Mouse (Mus musculus) intestine, embryonic 16.5 days (tissue): ENCODE measurements at regions not wholly inside any gene's neighbourhood (a gene's known extent, or its start where the extent isn't known, plus 50 kb on each side); places are given as distances from the start of the nearest gene placed in this dataset.

Experiments
- ATAC-seq: fragments of 200-750 bp; cut with Nextera tagmentation; 2 replicates; pipeline ENCODE4 v1.8.0; 2017; ENCODE audit warnings: moderate TSS enrichment, moderate library complexity
- H3K27ac ChIP-seq: fragments of 300-500 bp; sonication (generic); 2 replicates; pipeline ENCODE4 v1.5.1; 2014; ENCODE audit warnings: mild to moderate bottlenecking, low read length
- H3K27me3 ChIP-seq: fragments of 300-500 bp; sonication (generic); replicated peaks from 2 replicates; pipeline ENCODE4 v1.6.1; 2014; ENCODE audit warnings: low read length, control low read depth, mixed read lengths; ENCODE audit not compliant: control insufficient read depth, insufficient read depth
- H3K36me3 ChIP-seq: fragments of 300-500 bp; sonication (generic); 2 replicates; pipeline ENCODE4 v1.6.1; 2014; ENCODE audit warnings: low read length, control low read depth; ENCODE audit not compliant: control insufficient read depth, insufficient read depth
- H3K4me1 ChIP-seq: fragments of 300-500 bp; sonication (generic); 2 replicates; pipeline ENCODE4 v1.6.1; 2014; ENCODE audit warnings: low read length, control low read depth, mixed read lengths; ENCODE audit not compliant: control insufficient read depth, insufficient read depth
- H3K4me2 ChIP-seq: fragments of 300-500 bp; sonication (generic); 2 replicates; pipeline ENCODE4 v1.6.1; 2014; ENCODE audit warnings: low read depth, low read length, control low read depth
- H3K4me3 ChIP-seq: fragments of 300-500 bp; sonication (generic); 2 replicates; pipeline ENCODE4 v1.5.1; 2014; ENCODE audit warnings: mild to moderate bottlenecking, low read length
- H3K9ac ChIP-seq: fragments of 300-500 bp; sonication (generic); 2 replicates; pipeline ENCODE4 v1.6.1; 2014; ENCODE audit warnings: low read depth, low read length
- H3K9me3 ChIP-seq: fragments of 300-500 bp; sonication (generic); 2 replicates; pipeline ENCODE4 v1.6.1; 2016; ENCODE audit warnings: low read length, control low read depth; ENCODE audit not compliant: control insufficient read depth
- WGBS: fragments of 180-500 bp; shearing (Covaris S2); extraction: QIAGEN DNeasy Blood & Tissue Kit; methylation state at CpG from one replicate; pipeline ENCODE4 v1.1.7; 2014; 5-methylcytosine and 5-hydroxymethylcytosine counted together

- Histone ChIP-seq H3K36me3 (no peaks in the 10 kb centered on the region), H3K4me1 (no peaks in the 10 kb centered on the region), H3K9me3 (no peaks in the 10 kb centered on the region), H3K9ac (no peak overlapping the region), H3K4me3 (no peak overlapping the region), H3K27ac (no peak overlapping the region), H3K27me3 (no peaks in the 10 kb centered on the region), H3K4me2 (no peak overlapping the region)
- WGBS: 57% methylated on average over 4 of the region's 4 CpGs
- peak; percentile 42; the same call in 1 of the 2 replicates for ATAC-seq
Measured at GRCm38 (mm10) chr2:137560366-137560765, 443.9 kb upstream of the Jag1 start.

GRCm38 (mm10) chr2:137553871-137554270 lies 437.4 kb upstream of the Jag1 start:
- H3K27me3 ChIP-seq: no peaks in the 10 kb centered on the region
- H3K9ac ChIP-seq: no peak overlapping the region
- no peaks in the 10 kb centered on the region for H3K36me3 ChIP-seq
- H3K4me3 ChIP-seq: no peak overlapping the region
- H3K4me2 ChIP-seq: no peak overlapping the region
- H3K9me3 ChIP-seq: no peaks in the 10 kb centered on the region
- ATAC-seq: no peak
- no peak overlapping the region for H3K27ac ChIP-seq
- 89% methylated on average over 2 of the region's 2 CpGs for WGBS
- no peaks in the 10 kb centered on the region for H3K4me1 ChIP-seq

GRCm38 (mm10) chr2:137536581-137536980 lies 420.1 kb upstream of the Jag1 start:
- 60% methylated on average over 2 of the region's 2 CpGs for WGBS
- H3K9ac ChIP-seq: no peak overlapping the region
- no peak overlapping the region for H3K4me3 ChIP-seq
- no peaks in the 10 kb centered on the region for H3K36me3 ChIP-seq
- H3K4me2 ChIP-seq: no peak overlapping the region
- ATAC-seq: no peak
- no peaks in the 10 kb centered on the region for H3K4me1 ChIP-seq
- no peaks in the 10 kb centered on the region for H3K27me3 ChIP-seq
- no peaks in the 10 kb centered on the region for H3K9me3 ChIP-seq
- H3K27ac ChIP-seq: no peak overlapping the region

- Histone ChIP-seq H3K27me3 (no peaks in the 10 kb centered on the region), H3K27ac (no peak overlapping the region), H3K9ac (no peak overlapping the region), H3K4me2 (no peak overlapping the region), H3K4me1 (no peaks in the 10 kb centered on the region), H3K36me3 (no peaks in the 10 kb centered on the region), H3K4me3 (no peak overlapping the region), H3K9me3 (no peaks in the 10 kb centered on the region)
- 84% methylated on average over 2 of the region's 2 CpGs for WGBS
- no peak for ATAC-seq
Measured at GRCm38 (mm10) chr2:137516271-137516670, 399.8 kb upstream of the Jag1 start.

- Histone ChIP-seq H3K9ac (no peak overlapping the region), H3K4me2 (no peak overlapping the region), H3K36me3 (no peaks in the 10 kb centered on the region), H3K4me3 (no peak overlapping the region), H3K27me3 (no peaks in the 10 kb centered on the region), H3K27ac (no peak overlapping the region), H3K9me3 (no peaks in the 10 kb centered on the region), H3K4me1 (no peaks in the 10 kb centered on the region)
- no peak for ATAC-seq
- 64% methylated on average over 3 of the region's 3 CpGs for WGBS
Measured at GRCm38 (mm10) chr2:137515043-137515442, 398.6 kb upstream of the Jag1 start.

GRCm38 (mm10) chr2:137513895-137514506 lies 397.6 kb upstream of the Jag1 start:
- ATAC-seq: no peak

GRCm38 (mm10) chr2:137510671-137511235 lies 394.3 kb upstream of the Jag1 start:
- no peaks in the 10 kb centered on the region for H3K36me3 ChIP-seq

More at GRCm38 (mm10) chr2:137513895-137514506, 397.6 kb upstream of the Jag1 start:
- H3K27me3 ChIP-seq: no peaks in the 10 kb centered on the region
- H3K4me1 ChIP-seq: no peaks in the 10 kb centered on the region
- H3K4me2 ChIP-seq: no peak overlapping the region
- H3K4me3 ChIP-seq: no peak overlapping the region
- H3K9ac ChIP-seq: no peak overlapping the region
- H3K36me3 ChIP-seq: no peaks in the 10 kb centered on the region
- no peaks in the 10 kb centered on the region for H3K9me3 ChIP-seq
- H3K27ac ChIP-seq: no peak overlapping the region
- 38% methylated on average over 2 of the region's 2 CpGs for WGBS

GRCm38 (mm10) chr2:137501236-137501635 lies 384.8 kb upstream of the Jag1 start:
- Histone ChIP-seq H3K4me1 (no peaks in the 10 kb centered on the region), H3K4me3 (no peak overlapping the region), H3K9ac (no peak overlapping the region), H3K9me3 (no peaks in the 10 kb centered on the region), H3K36me3 (no peaks in the 10 kb centered on the region), H3K4me2 (no peak overlapping the region), H3K27ac (no peak overlapping the region), H3K27me3 (no peaks in the 10 kb centered on the region)
- no peak for ATAC-seq
- WGBS: 56% methylated on average over 1 of the region's 1 CpGs

More at GRCm38 (mm10) chr2:137510671-137511235, 394.3 kb upstream of the Jag1 start:
- Histone ChIP-seq H3K27me3 (no peaks in the 10 kb centered on the region), H3K9ac (no peak overlapping the region), H3K4me2 (no peak overlapping the region), H3K4me1 (no peaks in the 10 kb centered on the region), H3K4me3 (no peak overlapping the region), H3K27ac (no peak overlapping the region), H3K9me3 (no peaks in the 10 kb centered on the region)
- ATAC-seq: no peak
- 83% methylated on average over 3 of the region's 3 CpGs for WGBS

GRCm38 (mm10) chr2:137497616-137498015 lies 381.2 kb upstream of the Jag1 start:
- Histone ChIP-seq H3K9me3 (no peaks in the 10 kb centered on the region), H3K27me3 (no peaks in the 10 kb centered on the region), H3K27ac (no peak overlapping the region), H3K4me3 (no peak overlapping the region), H3K4me1 (no peaks in the 10 kb centered on the region), H3K9ac (no peak overlapping the region), H3K4me2 (no peak overlapping the region), H3K36me3 (no peaks in the 10 kb centered on the region)
- ATAC-seq: no peak
- WGBS: 73% methylated on average over 2 of the region's 2 CpGs

- Histone ChIP-seq H3K4me3 (no peak overlapping the region), H3K9me3 (no peaks in the 10 kb centered on the region), H3K27ac (no peak overlapping the region), H3K36me3 (no peaks in the 10 kb centered on the region), H3K4me1 (no peaks in the 10 kb centered on the region), H3K27me3 (no peaks in the 10 kb centered on the region), H3K4me2 (no peak overlapping the region), H3K9ac (no peak overlapping the region)
- WGBS: 83% methylated on average over 5 of the region's 5 CpGs
- ATAC-seq: no peak
Measured at GRCm38 (mm10) chr2:137493600-137493999, 377.2 kb upstream of the Jag1 start.
